Mouse (Mus musculus): Measurements from ENCODE around the gene Ypel4. TPM values are rescaled to one million over a fixed set of nuclear protein-coding genes. Genes with fewer than 3 reads are reported as not detected.

The Ypel4 gene
- polyA plus RNA-seq, 1 experiment from 2014 or later: 22.2 TPM

- peak overlapping the region; percentile 71 for H3K9ac ChIP-seq
- 0% methylated on average over 15 of the region's 15 CpGs for WGBS
- H3K27me3 ChIP-seq: no peaks in the 10 kb centered on the region
- peak overlapping the region; percentile 34 for H3K4me3 ChIP-seq
- H3K4me2 ChIP-seq: peak overlapping the region; percentile 56
- H3K27ac ChIP-seq: peak overlapping the region; percentile 79
- ATAC-seq (ENCODE audit: low FRiP score): peak; percentile 91
- H3K36me3 ChIP-seq: peaks cover 4% of the 10 kb centered on the region; the same call in 1 of the 2 replicates
- no peaks in the 10 kb centered on the region for H3K9me3 ChIP-seq
- peaks cover 20% of the 10 kb centered on the region for H3K4me1 ChIP-seq (replicated peaks)
These were observed 40.9 kb downstream of the Ypel4 start for GRCm38 (mm10) chr2:84774751-84775150.

- no peaks in the 10 kb centered on the region for H3K36me3 ChIP-seq
- H3K4me1 ChIP-seq (replicated peaks): peaks cover 20% of the 10 kb centered on the region
- no peaks in the 10 kb centered on the region for H3K27me3 ChIP-seq
- peak within 1 kb of the TSS; percentile 34 for H3K4me3 ChIP-seq
- H3K9ac ChIP-seq: peak within 1 kb of the TSS; percentile 71
- H3K27ac ChIP-seq: peak within 1 kb of the TSS; percentile 79
- peak within 1 kb of the TSS; percentile 56 for H3K4me2 ChIP-seq
- H3K9me3 ChIP-seq: no peaks in the 10 kb centered on the region
- peak; percentile 52 for ATAC-seq (ENCODE audit: low FRiP score)
- WGBS: 49% methylated on average over 9 of the region's 9 CpGs
These were observed 41.4 kb downstream of the Ypel4 start, which contains the start of gene Serping1 for GRCm38 (mm10) chr2:84775241-84775640. Gene Serping1 (minus strand): TSS chr2:84775444.

- H3K27ac ChIP-seq: no peak overlapping the region
- ATAC-seq (ENCODE audit: low FRiP score): no peak
- WGBS: 74% methylated on average over 6 of the region's 6 CpGs
- H3K9me3 ChIP-seq: no peaks in the 10 kb centered on the region
- no peak overlapping the region for H3K4me2 ChIP-seq
- H3K27me3 ChIP-seq: no peaks in the 10 kb centered on the region
- H3K4me1 ChIP-seq (replicated peaks): peaks cover 20% of the 10 kb centered on the region
- H3K36me3 ChIP-seq: no peaks in the 10 kb centered on the region
- no peak overlapping the region for H3K9ac ChIP-seq
- H3K4me3 ChIP-seq: no peak overlapping the region
These were observed 41.8 kb downstream of the Ypel4 start for GRCm38 (mm10) chr2:84775665-84776064.

- H3K9me3 ChIP-seq: no peaks in the 10 kb centered on the region
- H3K36me3 ChIP-seq: no peaks in the 10 kb centered on the region
- no peaks in the 10 kb centered on the region for H3K27me3 ChIP-seq
- no peak overlapping the region for H3K9ac ChIP-seq
- peaks cover 20% of the 10 kb centered on the region for H3K4me1 ChIP-seq (replicated peaks)
- WGBS: 74% methylated on average over 3 of the region's 3 CpGs
- no peak overlapping the region for H3K4me2 ChIP-seq
- no peak for ATAC-seq (ENCODE audit: low FRiP score)
- no peak overlapping the region for H3K27ac ChIP-seq
- no peak overlapping the region for H3K4me3 ChIP-seq
These were observed 43.8 kb downstream of the Ypel4 start for GRCm38 (mm10) chr2:84777706-84778105.

- Histone ChIP-seq H3K9ac (no peak overlapping the region), H3K36me3 (no peaks in the 10 kb centered on the region), H3K27ac (no peak overlapping the region), H3K4me2 (no peak overlapping the region), H3K4me1 (replicated peaks) (peaks cover 7% of the 10 kb centered on the region), H3K9me3 (no peaks in the 10 kb centered on the region), H3K4me3 (no peak overlapping the region), H3K27me3 (no peaks in the 10 kb centered on the region)
- WGBS: 65% methylated on average over 6 of the region's 6 CpGs
- no peak for ATAC-seq (ENCODE audit: low FRiP score)
These were observed 45.4 kb downstream of the Ypel4 start for GRCm38 (mm10) chr2:84779210-84779609.

GRCm38 (mm10) chr2:84783315-84783714 lies 49.5 kb downstream of the Ypel4 start:
- no peaks in the 10 kb centered on the region for H3K4me1 ChIP-seq (replicated peaks)
- H3K4me2 ChIP-seq: no peak overlapping the region
- 94% methylated on average over 1 of the region's 1 CpGs for WGBS
- H3K27ac ChIP-seq: no peak overlapping the region
- no peak overlapping the region for H3K9ac ChIP-seq
- H3K9me3 ChIP-seq: no peaks in the 10 kb centered on the region
- H3K36me3 ChIP-seq: no peaks in the 10 kb centered on the region
- ATAC-seq (ENCODE audit: low FRiP score): no peak
- H3K4me3 ChIP-seq: no peak overlapping the region
- no peaks in the 10 kb centered on the region for H3K27me3 ChIP-seq

- Histone ChIP-seq H3K4me2 (no peak overlapping the region), H3K4me3 (no peak overlapping the region), H3K9ac (no peak overlapping the region), H3K36me3 (no peaks in the 10 kb centered on the region), H3K4me1 (replicated peaks) (no peaks in the 10 kb centered on the region), H3K27ac (no peak overlapping the region), H3K9me3 (no peaks in the 10 kb centered on the region), H3K27me3 (no peaks in the 10 kb centered on the region)
- no peak for ATAC-seq (ENCODE audit: low FRiP score)
- 88% methylated on average over 3 of the region's 3 CpGs for WGBS
These were observed 50.1 kb downstream of the Ypel4 start for GRCm38 (mm10) chr2:84783840-84784566.

MicroRNA genes within 50 kb of the gene (microRNA counts, 519-probe panel; counts per million panel counts)
- microRNA mmu-miR-130a: 6,060 counts per million, percentile 97 among the panel's probes with 10 or more counts

Small RNA genes within 50 kb of the gene (microRNA-seq; reads per million reads assigned to microRNA genes)
- 27,154 reads per million, percentile 98 among the genes with 10 or more reads in this experiment for gene Mir130a

Other genes with a start within 250 kb of the Ypel4 start
- 38.6 and 39.2 TPM in 2 replicates for gene Ctnnd1, start 83.3 kb upstream of the Ypel4 start, polyA plus RNA-seq (2015; fragmentation: Nextera tagmentation; extraction: Ambion mirVana)
- gene Btbd18, start 75.0 kb upstream of the Ypel4 start, polyA plus RNA-seq (2015; fragmentation: Nextera tagmentation; extraction: Ambion mirVana): 0.28 and 0.29 TPM in 2 replicates
- gene Selenoh, start 63.3 kb upstream of the Ypel4 start, polyA plus RNA-seq (2015; fragmentation: Nextera tagmentation; extraction: Ambion mirVana): 217 and 222 TPM in 2 replicates
- gene Gm28635, start 56.0 kb upstream of the Ypel4 start, polyA plus RNA-seq (2015; fragmentation: Nextera tagmentation; extraction: Ambion mirVana): not detected in 2 replicates
- gene Med19, start 55.7 kb upstream of the Ypel4 start, polyA plus RNA-seq (2015; fragmentation: Nextera tagmentation; extraction: Ambion mirVana): 52.1 and 53.5 TPM in 2 replicates
- gene Tmx2, start 54.9 kb upstream of the Ypel4 start, polyA plus RNA-seq (2015; fragmentation: Nextera tagmentation; extraction: Ambion mirVana): 256 and 260 TPM in 2 replicates
- 17.2 and 18.5 TPM in 2 replicates for gene Zdhhc5, start 18.9 kb upstream of the Ypel4 start, polyA plus RNA-seq (2015; fragmentation: Nextera tagmentation; extraction: Ambion mirVana)
- gene Clp1, start 6.7 kb upstream of the Ypel4 start, polyA plus RNA-seq (2015; fragmentation: Nextera tagmentation; extraction: Ambion mirVana): 26.7 and 28.6 TPM in 2 replicates
- gene Gm19426, start 9.6 kb downstream of the Ypel4 start, polyA plus RNA-seq (2015; fragmentation: Nextera tagmentation; extraction: Ambion mirVana): 5.2 and 7.0 TPM in 2 replicates
- gene Serping1, start 41.4 kb downstream of the Ypel4 start, polyA plus RNA-seq (2015; fragmentation: Nextera tagmentation; extraction: Ambion mirVana): 34.6 and 39.4 TPM in 2 replicates
- gene Ube2l6, start 64.8 kb downstream of the Ypel4 start, polyA plus RNA-seq (2015; fragmentation: Nextera tagmentation; extraction: Ambion mirVana): 16.8 and 17.6 TPM in 2 replicates
- not detected in 2 replicates for gene Smtnl1, start 88.6 kb downstream of the Ypel4 start, polyA plus RNA-seq (2015; fragmentation: Nextera tagmentation; extraction: Ambion mirVana)
- 59.2 and 61.9 TPM in 2 replicates for gene Timm10, start 92.9 kb downstream of the Ypel4 start, polyA plus RNA-seq (2015; fragmentation: Nextera tagmentation; extraction: Ambion mirVana)
- 2.5 and 3.3 TPM in 2 replicates for gene Slc43a1, start 104.8 kb downstream of the Ypel4 start, polyA plus RNA-seq (2015; fragmentation: Nextera tagmentation; extraction: Ambion mirVana)
- gene Rtn4rl2, start 152.7 kb downstream of the Ypel4 start, polyA plus RNA-seq (2015; fragmentation: Nextera tagmentation; extraction: Ambion mirVana): 2.0 and 3.1 TPM in 2 replicates
- 6.1 and 7.0 TPM in 2 replicates for gene Slc43a3, start 202.5 kb downstream of the Ypel4 start, polyA plus RNA-seq (2015; fragmentation: Nextera tagmentation; extraction: Ambion mirVana)
- gene Prg2, start 246.4 kb downstream of the Ypel4 start, polyA plus RNA-seq (2015; fragmentation: Nextera tagmentation; extraction: Ambion mirVana): 0.25 and 0.48 TPM in 2 replicates

Data from hindbrain, embryonic 13.5 days (tissue).